Mouse (Mus musculus) activated CD4-positive, CD25-positive, alpha-beta regulatory T cell, adult 4 months (primary cell): ENCODE measurements at regions not wholly inside any gene's neighbourhood (a gene's known extent, or its start where the extent isn't known, plus 50 kb on each side); places are given as distances from the start of the nearest gene placed in this dataset.

ENCODE experiments used
- ATAC-seq: one replicate; pipeline ENCODE4 v1.8.0; 2017

DNA sequence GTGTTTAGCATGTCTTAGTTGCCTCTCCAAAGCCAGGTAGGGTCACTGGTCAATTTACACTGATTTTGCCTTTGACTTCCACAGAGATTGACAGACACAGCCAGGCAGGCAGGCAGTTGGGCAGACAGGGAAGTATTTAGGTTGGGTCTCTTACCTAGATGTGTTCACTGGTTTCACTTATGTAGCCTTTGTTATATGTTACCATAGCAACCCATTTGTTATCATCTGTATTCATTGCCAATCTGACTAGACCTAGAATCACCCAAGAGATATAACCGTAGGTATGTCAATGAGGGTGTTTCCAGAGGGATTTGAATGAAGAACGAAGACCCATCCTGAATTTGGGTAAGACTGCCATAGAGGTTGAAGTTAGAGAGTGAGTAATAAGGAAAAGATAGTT lies 123.8 kb upstream of the Tnfaip3 start:
- peak; percentile 54 for ATAC-seq

- ATAC-seq: no peak
Observed at GRCm38 (mm10) chr10:19138258-19138657, 122.8 kb upstream of the Tnfaip3 start.

- ATAC-seq: peak; percentile 66
Observed at GRCm38 (mm10) chr10:19127581-19128291, 112.3 kb upstream of the Tnfaip3 start.

DNA sequence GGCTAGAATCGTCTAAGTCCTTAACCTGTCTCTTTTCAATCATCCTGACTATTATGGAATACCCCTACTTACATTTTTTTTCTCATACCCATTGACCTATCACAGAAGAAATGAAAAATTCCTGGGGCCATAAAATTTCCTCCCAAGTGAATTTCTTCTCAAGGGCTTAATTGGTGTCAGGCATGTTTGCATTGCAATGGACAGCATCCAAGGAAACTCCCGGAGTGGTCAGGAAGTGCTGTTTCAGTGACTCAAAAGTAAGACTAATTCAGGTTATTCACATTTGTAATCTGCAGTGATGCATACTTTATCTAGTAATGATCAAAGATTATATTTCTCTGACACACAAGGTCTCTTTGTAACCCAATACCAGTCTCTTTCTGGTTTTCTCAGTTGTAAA lies 111.5 kb upstream of the Tnfaip3 start:
- ATAC-seq: no peak

DNA sequence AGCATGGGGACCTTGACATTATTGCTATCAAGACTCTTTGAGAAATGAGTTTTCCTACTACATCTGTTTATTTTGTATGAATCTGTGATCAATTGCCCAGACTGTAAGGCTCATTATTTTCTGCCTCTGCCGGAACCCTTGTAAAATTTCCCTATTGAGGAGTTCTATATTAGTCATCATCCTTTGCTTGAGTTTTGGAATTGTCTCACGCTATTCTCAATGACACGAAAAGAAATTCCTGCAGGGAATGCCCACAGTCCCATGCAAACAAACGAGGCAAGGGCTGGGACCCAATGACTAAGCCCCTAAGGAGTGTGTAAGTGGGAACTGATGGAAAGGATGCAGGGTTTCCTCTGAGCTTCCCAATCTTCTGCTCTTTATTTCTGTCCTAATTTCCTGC lies 111.0 kb upstream of the Tnfaip3 start:
- no peak for ATAC-seq

GRCm38 (mm10) chr10:19123691-19124090 lies 108.2 kb upstream of the Tnfaip3 start:
- ATAC-seq: no peak

DNA sequence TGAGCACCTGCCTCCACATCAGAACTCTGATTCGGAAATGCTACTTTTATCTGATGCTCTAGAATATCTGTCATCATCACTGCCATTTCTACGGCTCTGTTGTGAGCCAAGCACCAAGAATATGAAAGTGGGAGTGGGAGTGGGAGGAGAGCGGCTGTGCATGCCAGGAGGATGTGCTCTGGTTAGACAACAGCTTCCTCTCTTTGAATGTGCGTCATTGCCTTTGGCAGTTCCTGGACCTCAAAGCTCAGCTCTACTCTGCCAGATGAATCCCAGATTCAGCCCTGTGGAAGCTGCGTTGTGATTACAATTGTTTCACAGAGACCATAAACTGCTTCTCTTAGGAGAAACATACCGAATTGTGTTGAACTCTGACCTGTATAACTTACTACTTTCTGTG lies 106.8 kb upstream of the Tnfaip3 start:
- ATAC-seq: peak; percentile 74

DNA sequence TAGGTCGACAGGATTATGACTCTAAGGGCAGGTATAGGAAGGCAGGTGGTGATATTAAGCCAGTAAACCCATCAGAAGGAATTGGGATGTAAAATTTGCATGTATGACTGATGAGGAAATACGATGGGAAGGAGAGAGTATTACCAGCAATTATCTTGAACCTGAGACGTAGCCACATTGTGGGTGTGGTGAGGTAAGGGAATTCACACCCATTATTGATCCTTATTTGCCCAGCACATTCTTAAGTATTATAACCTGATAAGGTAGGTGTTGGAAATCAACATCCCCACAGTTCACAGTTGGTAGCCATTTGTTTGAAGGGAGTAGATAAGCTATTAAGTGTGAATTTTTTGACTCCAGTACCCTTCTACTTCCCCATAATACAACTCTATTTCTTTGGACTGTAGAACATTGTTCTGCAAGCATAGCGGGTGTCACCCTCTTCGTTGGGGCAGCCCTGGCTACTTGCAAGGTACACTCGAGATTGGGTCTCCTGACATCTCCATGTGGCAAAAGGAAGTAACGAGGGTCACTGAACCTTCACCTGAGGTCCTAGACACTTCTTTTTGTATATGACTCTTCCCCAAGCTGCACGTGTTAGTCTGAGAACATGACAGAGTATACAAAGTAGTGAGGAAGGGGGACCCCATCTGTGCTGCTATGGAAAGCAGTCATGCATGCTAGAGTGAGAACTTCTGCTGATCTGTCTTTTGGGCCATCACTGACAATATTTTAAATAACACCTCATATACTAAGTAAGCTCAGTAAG lies 104.0 kb upstream of the Tnfaip3 start:
- no peak for ATAC-seq

- ATAC-seq: no peak
Observed at GRCm38 (mm10) chr10:19118569-19119280, 103.3 kb upstream of the Tnfaip3 start.

DNA sequence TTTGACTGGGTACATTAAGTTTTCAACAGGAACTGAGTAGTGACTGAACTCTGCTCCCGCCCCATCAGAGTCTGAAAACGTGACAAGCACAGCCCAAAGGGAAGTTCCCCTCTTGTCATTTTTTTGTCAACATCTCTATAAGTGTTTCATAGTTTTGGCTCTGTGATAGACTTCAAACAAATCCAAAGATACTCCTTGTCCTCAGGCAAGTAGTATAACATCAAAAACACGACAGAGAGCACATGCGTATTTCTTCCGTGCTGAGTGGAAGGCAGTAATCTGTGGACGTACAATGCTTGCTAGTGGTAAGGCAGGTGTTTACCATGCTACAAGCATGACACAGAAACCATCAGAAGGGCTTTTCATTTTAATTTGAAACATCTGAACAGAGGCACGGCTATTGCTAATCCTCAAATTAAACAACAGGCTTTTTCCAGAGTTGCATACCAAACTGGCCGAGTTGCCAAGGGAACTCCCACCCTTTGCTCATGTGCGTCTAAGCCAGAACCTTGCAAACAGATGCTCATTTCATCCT lies 101.7 kb upstream of the Tnfaip3 start:
- peak; percentile 91 for ATAC-seq

- no peak for ATAC-seq
Observed at GRCm38 (mm10) chr10:19112459-19112858, 97.0 kb upstream of the Tnfaip3 start.

GRCm38 (mm10) chr10:19105231-19105681 lies 89.8 kb upstream of the Tnfaip3 start:
- no peak for ATAC-seq

DNA sequence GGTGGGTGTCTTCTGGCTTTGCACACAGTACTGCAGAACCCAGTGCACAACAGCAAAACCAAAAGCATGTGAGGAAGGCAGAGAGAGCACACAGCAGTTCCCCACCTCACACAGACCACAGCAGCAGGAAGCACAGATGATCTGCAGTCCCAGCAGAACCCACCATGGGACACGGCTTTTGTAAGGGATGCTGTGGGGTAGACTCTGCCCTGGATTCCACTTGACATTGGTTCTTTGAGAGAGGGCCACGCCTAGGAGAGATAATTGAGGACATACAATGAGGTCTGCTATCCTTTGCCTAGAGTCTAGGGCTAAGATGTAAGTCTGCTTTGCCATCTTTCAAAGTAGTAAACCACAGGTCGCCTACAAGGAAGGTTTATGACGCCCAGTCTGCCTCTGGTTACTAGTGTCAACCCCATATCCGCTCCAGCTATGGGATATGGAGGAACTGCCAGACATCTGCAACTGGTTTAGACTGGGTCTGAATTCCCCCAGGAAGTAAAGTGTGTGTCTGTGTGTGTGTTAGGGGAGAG lies 89.3 kb upstream of the Tnfaip3 start:
- peak; percentile 88 for ATAC-seq

DNA sequence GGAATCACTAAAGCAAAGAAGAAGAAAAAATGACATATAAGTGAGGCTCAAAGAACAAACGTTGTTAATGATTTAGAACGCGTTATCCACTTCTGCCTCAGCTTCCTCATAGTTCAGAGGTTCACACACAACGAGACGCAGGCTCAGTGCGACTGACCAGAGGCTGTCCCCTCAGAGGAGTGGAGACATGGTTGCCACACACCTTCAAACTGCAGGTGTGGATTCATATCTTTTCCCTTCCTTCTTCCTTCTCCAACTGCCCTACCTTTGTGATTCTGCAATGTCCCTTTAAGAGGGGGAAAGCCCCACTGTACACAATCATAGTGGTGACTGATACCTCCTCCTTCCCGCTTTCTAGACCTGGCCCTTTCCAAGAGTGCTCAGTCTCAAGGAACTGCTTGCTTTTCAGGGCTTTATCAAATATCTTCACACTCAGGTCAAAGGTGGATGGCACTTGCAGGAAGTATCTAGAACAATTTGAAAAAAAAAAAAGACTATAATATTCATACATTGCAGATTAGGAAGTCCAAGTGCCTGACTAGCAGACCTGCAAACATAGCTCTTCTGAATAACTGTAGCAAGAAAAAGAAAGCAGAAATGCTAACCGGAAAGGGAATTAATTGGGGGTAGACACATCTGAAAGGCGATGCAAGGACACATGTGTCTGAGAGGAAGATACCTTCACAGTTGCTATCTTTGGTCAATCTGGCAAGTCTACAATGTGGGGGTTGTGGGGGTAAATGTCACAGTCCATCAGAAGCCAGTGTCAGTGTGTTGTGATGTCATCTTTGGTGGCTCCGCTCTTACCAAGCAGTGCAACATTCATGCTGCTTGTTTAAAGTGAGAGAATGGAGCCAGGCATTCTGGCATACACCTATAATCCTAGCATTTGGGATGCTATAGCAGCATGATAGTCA lies 84.2 kb upstream of the Tnfaip3 start:
- no peak for ATAC-seq

- peak; percentile 95 for ATAC-seq
Observed at GRCm38 (mm10) chr10:19094297-19094696, 78.8 kb upstream of the Tnfaip3 start.

- no peak for ATAC-seq
Observed at GRCm38 (mm10) chr10:19093689-19094088, 78.2 kb upstream of the Tnfaip3 start.

- ATAC-seq: no peak
Observed at GRCm38 (mm10) chr10:19091949-19092348, 76.5 kb upstream of the Tnfaip3 start.

DNA sequence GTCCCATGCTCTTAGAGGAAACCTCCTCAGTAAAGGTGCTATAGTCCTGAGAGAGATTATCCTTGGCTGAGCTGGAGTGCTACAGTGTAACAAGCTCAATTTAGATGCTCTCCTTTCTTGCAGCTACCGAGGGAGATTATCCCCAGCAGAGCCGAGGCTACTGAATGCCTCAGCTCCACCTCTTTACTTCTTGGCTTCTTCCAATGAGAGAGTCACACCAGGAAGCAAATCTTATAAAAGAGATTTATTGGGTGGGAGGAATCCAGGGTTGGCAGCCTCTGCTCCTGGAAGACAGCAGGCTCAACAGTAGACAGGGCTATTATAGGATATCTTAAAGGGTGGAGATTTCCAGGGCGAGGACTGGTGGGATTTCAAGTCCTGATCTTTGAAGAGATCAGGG lies 75.7 kb upstream of the Tnfaip3 start:
- no peak for ATAC-seq

DNA sequence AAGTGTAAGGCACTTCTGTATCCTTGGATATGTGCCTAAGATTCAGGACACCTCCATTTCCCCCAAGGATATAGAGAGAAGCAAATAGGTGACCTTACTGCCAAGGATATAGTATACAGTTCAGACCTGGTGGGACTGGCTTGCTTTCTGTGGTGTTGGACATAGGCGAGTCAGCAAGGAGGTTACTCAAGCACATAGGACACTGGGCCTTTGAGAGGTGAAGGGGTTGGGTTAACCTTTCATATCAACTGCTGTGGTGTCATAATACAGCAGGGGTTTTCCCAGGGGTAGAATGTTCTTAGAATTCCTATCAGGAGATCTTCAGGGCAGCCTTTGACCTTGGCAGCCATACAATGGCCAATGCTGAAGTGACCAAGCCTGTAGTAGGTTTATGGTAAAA lies 71.5 kb upstream of the Tnfaip3 start:
- no peak for ATAC-seq

DNA sequence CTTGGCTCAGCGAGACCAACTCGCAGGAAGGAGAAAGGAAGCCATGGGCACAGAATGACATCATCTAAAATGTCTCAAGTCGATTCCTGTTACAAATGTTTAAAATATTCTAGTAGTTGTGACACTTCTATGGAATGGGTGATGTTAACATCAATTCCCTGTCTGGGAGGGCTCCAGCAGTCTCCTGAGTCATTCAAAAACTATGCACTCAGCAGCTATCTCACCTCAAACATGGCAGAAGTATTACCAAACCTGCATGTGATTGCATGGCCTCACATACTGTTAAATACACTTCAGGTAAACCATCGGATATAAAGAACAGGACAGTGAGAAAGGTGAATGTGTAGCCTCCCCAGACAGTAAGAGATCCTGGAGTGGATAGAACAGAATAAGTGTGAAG lies 66.7 kb upstream of the Tnfaip3 start:
- ATAC-seq: no peak

GRCm38 (mm10) chr10:19078047-19078446 lies 62.6 kb upstream of the Tnfaip3 start:
- ATAC-seq: peak; percentile 81

- peak; percentile 80 for ATAC-seq
Observed at GRCm38 (mm10) chr10:19068377-19068776, 52.9 kb upstream of the Tnfaip3 start.
